Mouse (Mus musculus) stomach, postnatal 0 days (tissue): ENCODE measurements around the gene Veph1. TPM values are rescaled to one million over a fixed set of nuclear protein-coding genes. Genes with fewer than 3 reads are reported as not detected.

ENCODE experiments used
- ATAC-seq: fragments of 200-750 bp; cut with Nextera tagmentation; 2 replicates; pipeline ENCODE4 v1.8.0; 2017; ENCODE audit not compliant: low FRiP score, low TSS enrichment
- DNase-seq: peaks from one replicate; pipeline ENCODE4 v3.0.0-alpha.2; 2016; ENCODE audit warnings: low spot score
- H3K27ac ChIP-seq: fragments of 300-500 bp; sonication (generic); replicated peaks from 2 replicates; pipeline ENCODE4 v1.5.1; 2014; ENCODE audit warnings: mild to moderate bottlenecking, control low read depth
- H3K27me3 ChIP-seq: fragments of 300-500 bp; sonication (generic); 2 replicates; pipeline ENCODE4 v1.6.1; 2014; ENCODE audit warnings: low read length; ENCODE audit not compliant: control insufficient read depth, insufficient read depth
- H3K36me3 ChIP-seq: fragments of 300-500 bp; sonication (generic); 2 replicates; pipeline ENCODE4 v1.6.1; 2014; ENCODE audit warnings: low read length, mixed read lengths; ENCODE audit not compliant: control insufficient read depth, insufficient read depth
- H3K4me1 ChIP-seq: fragments of 300-500 bp; sonication (generic); replicated peaks from 2 replicates; pipeline ENCODE4 v1.6.1; 2014; ENCODE audit warnings: antibody characterized with exemption; ENCODE audit not compliant: control insufficient read depth, insufficient read depth
- H3K4me2 ChIP-seq: fragments of 300-500 bp; sonication (generic); replicated peaks from 2 replicates; pipeline ENCODE4 v1.6.1; 2014; ENCODE audit warnings: low read depth, mild to moderate bottlenecking, control low read depth, moderate library complexity
- H3K4me3 ChIP-seq: fragments of 300-500 bp; sonication (generic); 2 replicates; pipeline ENCODE4 v1.5.1; 2014; ENCODE audit warnings: low read depth, low read length, control low read depth
- H3K9ac ChIP-seq: fragments of 300-500 bp; sonication (generic); 2 replicates; pipeline ENCODE4 v1.6.1; 2014; ENCODE audit warnings: mild to moderate bottlenecking, low read length, control low read depth, mixed read lengths
- H3K9me3 ChIP-seq: fragments of 300-500 bp; sonication (generic); 2 replicates; pipeline ENCODE4 v1.6.1; 2016; ENCODE audit warnings: low read length; ENCODE audit not compliant: control insufficient read depth
- CTCF ChIP-seq: IDR thresholded peaks from 2 replicates; pipeline ENCODE4 v1.5.1; 2016; ENCODE audit warnings: antibody characterized with exemption, low read depth, mild to moderate bottlenecking, moderate library complexity
- EP300 ChIP-seq: optimal IDR thresholded peaks from 2 replicates; pipeline ENCODE3; 2016; ENCODE audit warnings: antibody characterized with exemption
- WGBS: fragments of 180-500 bp; shearing (Covaris S2); extraction: QIAGEN DNeasy Blood & Tissue Kit; methylation state at CpG from one replicate; pipeline ENCODE4 v1.1.7; 2014; 5-methylcytosine and 5-hydroxymethylcytosine counted together
- polyA plus RNA-seq: library from polyadenylated mRNA; unstranded; fragments of >200 nt; fragmentation: Nextera tagmentation; extraction: Ambion mirVana; gene quantifications from 2 replicates; pipeline ENCODE4 v1.2.1, GENCODE M21; 2015

Gene Veph1
- polyA plus RNA-seq, 1 experiment from 2014 or later = 0.02 TPM

DNA sequence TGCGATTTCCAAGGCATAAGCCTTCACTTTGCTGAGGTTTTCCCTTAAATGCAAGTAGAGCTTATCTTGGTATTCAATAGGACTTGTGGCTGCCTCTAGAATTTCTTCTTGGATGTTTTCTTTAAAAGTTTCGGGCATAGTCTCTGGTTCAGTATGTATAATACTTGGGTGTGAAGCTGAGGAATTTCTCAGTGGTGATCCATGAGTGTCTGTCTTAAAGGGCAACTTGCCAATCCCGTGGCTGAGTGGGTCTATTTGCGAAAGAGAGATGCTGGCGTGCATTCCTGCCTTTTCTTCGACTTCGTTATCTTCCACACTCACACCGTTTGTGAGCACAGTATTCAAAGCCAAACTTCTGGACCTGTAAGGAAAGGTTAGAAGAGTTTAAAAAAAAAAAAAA, 138.7 kb downstream of the Veph1 start:
- H3K27me3 ChIP-seq = no peaks in the 10 kb centered on the region
- no peaks in the 10 kb centered on the region for H3K9me3 ChIP-seq
- no peak overlapping the region for H3K4me2 ChIP-seq
- TF ChIP-seq EP300 (no peak), CTCF (no peak)
- H3K4me3 ChIP-seq = no peak overlapping the region
- H3K9ac ChIP-seq = no peak overlapping the region
- WGBS = 56% methylated on average over 8 of the region's 8 CpGs
- no peaks in the 10 kb centered on the region for H3K36me3 ChIP-seq
- ATAC-seq (no peak), DNase-seq (no peak)
- H3K4me1 ChIP-seq = no peaks in the 10 kb centered on the region
- H3K27ac ChIP-seq = no peak overlapping the region

DNA sequence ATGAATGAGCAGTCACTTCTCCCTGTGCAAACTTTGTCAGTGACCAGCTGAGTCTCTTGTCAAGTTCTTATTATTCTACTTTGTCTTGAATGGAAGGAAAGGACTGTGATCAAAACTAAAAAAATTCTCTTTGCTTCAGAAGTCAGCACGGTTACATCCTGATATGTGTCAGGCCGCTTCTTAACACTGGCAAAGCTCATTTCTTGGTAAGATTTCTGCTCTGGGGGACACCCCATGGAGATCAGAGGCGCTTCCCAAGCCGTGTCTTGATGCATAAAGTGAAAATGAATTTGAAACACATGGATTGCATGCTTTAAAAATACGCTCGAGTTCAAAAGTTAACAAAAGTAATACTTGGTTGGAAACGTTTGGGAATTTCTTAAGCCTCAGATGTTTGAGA, 159.0 kb downstream of the Veph1 start:
- H3K27ac ChIP-seq = no peak overlapping the region
- no peak overlapping the region for H3K9ac ChIP-seq
- H3K4me3 ChIP-seq = no peak overlapping the region
- H3K27me3 ChIP-seq = no peaks in the 10 kb centered on the region
- no peak for ATAC-seq
- H3K9me3 ChIP-seq = no peaks in the 10 kb centered on the region
- TF ChIP-seq EP300 (no peak), CTCF (no peak)
- H3K36me3 ChIP-seq = no peaks in the 10 kb centered on the region
- H3K4me2 ChIP-seq = no peak overlapping the region
- 66% methylated on average over 7 of the region's 7 CpGs for WGBS
- H3K4me1 ChIP-seq = no peaks in the 10 kb centered on the region
- DNase-seq = no peak

DNA sequence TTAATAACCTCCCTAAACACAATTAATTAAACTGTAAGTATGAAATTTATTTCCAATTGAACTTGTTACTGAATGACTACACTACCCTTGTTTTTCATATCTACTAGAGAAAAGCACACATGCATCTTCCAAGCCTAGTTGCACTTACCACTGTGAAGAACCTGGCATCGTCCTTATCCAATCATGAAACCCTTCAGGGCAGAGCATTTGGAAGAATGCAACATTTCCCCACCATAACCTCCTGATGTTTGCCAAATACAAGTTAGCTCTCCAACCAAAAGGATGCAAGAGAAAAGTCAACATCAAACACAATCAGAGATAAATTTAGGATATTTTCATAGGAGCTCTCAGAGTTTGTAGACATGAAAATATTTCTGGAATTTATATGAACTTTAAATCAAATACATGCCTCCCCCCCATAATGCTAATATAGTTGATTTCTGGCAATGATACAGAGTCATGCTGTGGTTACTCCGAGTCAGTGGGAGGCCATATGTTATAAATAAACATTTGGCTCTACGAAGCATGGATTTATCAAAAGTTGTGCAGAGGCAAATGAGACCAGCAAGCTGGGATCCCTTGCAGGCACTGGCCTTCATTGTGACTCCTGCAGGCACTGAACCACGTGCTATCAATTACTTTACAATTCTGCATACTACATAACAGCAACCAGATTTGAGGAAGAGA, 165.2 kb downstream of the Veph1 start:
- H3K4me1 ChIP-seq = no peaks in the 10 kb centered on the region
- H3K4me2 ChIP-seq = no peak overlapping the region
- H3K4me3 ChIP-seq = no peak overlapping the region
- H3K9ac ChIP-seq = no peak overlapping the region
- 41% methylated on average over 4 of the region's 4 CpGs for WGBS
- DNase-seq = no peak
- TF ChIP-seq CTCF (no peak), EP300 (no peak)
- H3K9me3 ChIP-seq = no peaks in the 10 kb centered on the region
- H3K36me3 ChIP-seq = no peaks in the 10 kb centered on the region
- no peak overlapping the region for H3K27ac ChIP-seq
- ATAC-seq = no peak
- H3K27me3 ChIP-seq = no peaks in the 10 kb centered on the region

DNA sequence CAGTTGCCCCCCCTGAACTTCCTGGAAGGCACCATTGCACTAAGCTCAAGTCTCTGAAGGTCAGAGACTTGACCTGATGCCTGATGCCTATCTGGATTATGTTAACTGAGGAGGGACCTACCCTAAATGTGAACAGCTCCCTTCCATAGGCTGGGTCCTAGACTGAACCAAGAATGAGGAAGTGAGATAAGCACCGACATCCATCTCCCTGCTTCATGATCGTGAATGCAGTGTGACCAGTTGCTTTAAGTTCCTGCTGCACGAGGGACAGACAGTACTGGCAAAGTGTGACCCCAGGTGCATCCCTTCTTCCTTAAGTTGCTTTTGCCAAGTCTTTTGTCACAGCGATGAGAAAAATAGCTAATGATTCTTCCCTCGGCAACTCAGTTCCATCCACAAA, 166.9 kb downstream of the Veph1 start:
- no peak overlapping the region for H3K4me3 ChIP-seq
- TF ChIP-seq CTCF = no peak
- TF ChIP-seq EP300 = no peak
- H3K27ac ChIP-seq = no peak overlapping the region
- H3K4me1 ChIP-seq = no peaks in the 10 kb centered on the region
- H3K4me2 ChIP-seq = no peak overlapping the region
- no peak for DNase-seq
- H3K27me3 ChIP-seq = no peaks in the 10 kb centered on the region
- H3K9ac ChIP-seq = no peak overlapping the region
- 48% methylated on average over 5 of the region's 5 CpGs for WGBS
- no peak for ATAC-seq
- no peaks in the 10 kb centered on the region for H3K36me3 ChIP-seq
- H3K9me3 ChIP-seq = no peaks in the 10 kb centered on the region

DNA sequence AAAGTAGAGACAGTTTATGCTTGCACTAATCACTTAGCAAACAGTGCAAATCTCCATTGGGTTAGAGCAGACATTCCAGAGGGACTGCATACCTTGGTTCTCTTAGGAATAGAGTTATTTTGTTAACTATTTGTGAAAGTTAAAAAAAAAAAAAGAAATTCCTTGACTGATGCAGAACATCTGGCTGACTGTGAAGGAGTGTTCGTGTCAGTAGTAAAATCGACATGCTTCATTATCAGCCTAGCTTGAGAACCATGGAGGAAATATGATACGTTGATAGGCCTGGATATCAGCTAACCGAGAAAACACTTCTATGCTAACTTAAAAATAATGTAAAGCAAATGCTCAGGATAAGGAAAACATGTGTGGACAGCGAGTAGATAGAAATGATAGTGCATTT, 191.1 kb downstream of the Veph1 start:
- Histone ChIP-seq H3K9me3 (no peaks in the 10 kb centered on the region), H3K4me2 (no peak overlapping the region), H3K36me3 (no peaks in the 10 kb centered on the region), H3K4me3 (no peak overlapping the region), H3K27ac (no peak overlapping the region), H3K4me1 (no peaks in the 10 kb centered on the region), H3K9ac (no peak overlapping the region), H3K27me3 (no peaks in the 10 kb centered on the region)
- ATAC-seq (no peak), DNase-seq (no peak)
- TF ChIP-seq EP300 (no peak), CTCF (no peak)
- WGBS = 39% methylated on average over 5 of the region's 5 CpGs

DNA sequence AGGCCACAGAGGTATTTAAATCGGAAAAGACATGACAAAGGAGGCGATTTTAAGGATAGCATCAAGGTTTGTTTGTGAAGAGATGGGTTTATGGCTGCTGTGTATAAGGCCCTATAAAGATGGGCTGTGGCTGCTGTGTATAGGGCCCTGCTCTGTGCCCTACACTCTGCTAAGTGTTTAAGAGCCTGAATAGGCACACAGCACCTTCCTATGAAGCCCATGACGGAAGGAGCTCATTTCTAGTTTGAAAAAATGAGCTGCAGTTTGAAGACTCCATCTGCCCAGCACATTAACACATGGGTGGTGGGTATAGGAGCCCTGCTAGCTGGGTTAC, 194.1 kb downstream of the Veph1 start:
- H3K4me2 ChIP-seq = no peak overlapping the region
- H3K4me1 ChIP-seq = no peaks in the 10 kb centered on the region
- H3K27me3 ChIP-seq = no peaks in the 10 kb centered on the region
- DNase-seq (no peak), ATAC-seq (no peak)
- WGBS = 78% methylated on average over 3 of the region's 3 CpGs
- H3K36me3 ChIP-seq = no peaks in the 10 kb centered on the region
- no peaks in the 10 kb centered on the region for H3K9me3 ChIP-seq
- H3K9ac ChIP-seq = no peak overlapping the region
- H3K4me3 ChIP-seq = no peak overlapping the region
- TF ChIP-seq CTCF (no peak), EP300 (no peak)
- no peak overlapping the region for H3K27ac ChIP-seq
